Comparison of ENCODE assay signal across 11 mouse cellular contexts in genomic region chr12:17621487-17621888, GRCm38 (mm10).
DNase-seq lines count a peak whose midpoint lies in the region; ATAC-seq lines count a peak whose summit lies in the region.
"Had no signal": no experiment of that assay in that cellular context is flagged by ENCODE, and none has a peak within 500 bp of the region (broad histone marks: within the 10 kb centered on the region; RNA-seq: fewer than 3 reads in every experiment).

No protein-coding gene starts in this region.

- no peaks in the 10 kb centered on the region for H3K9me3 ChIP-seq in hindbrain, embryonic 15.5 days
- H3K9me3 ChIP-seq in midbrain, embryonic 15.5 days, result no peaks in the 10 kb centered on the region
- H3K9me3 ChIP-seq: embryonic facial prominence, embryonic 12.5 days; liver, embryonic 15.5 days had no signal

- 29% methylated on average over 6 of the region's 6 CpGs for WGBS in hindbrain, embryonic 15.5 days
- 15% methylated on average over 6 of the region's 6 CpGs for WGBS in midbrain, embryonic 15.5 days

- H3K9ac ChIP-seq in hindbrain, embryonic 15.5 days, result no peak overlapping the region
- H3K9ac ChIP-seq in midbrain, embryonic 15.5 days, result no peak overlapping the region
- H3K9ac ChIP-seq: embryonic facial prominence, embryonic 12.5 days; liver, embryonic 15.5 days had no signal

- ATAC-seq in hindbrain, embryonic 15.5 days (ENCODE audit: low FRiP score, low read depth), result peak; percentile 43; the same call in 1 of the 2 replicates
- ATAC-seq in midbrain, embryonic 15.5 days (replicated peaks), result 0 out of 2 replicates have a peak, but pooled peaks have one; percentile 11
- ATAC-seq in granulocyte monocyte progenitor cell, adult 5-6 weeks (replicated peaks; ENCODE audit: poor library complexity, severe bottlenecking), result no peak

- peaks cover 3% of the 10 kb centered on the region; the same call in 1 of the 2 replicates for H3K4me1 ChIP-seq in hindbrain, embryonic 15.5 days (replicated peaks)
- peaks cover 5% of the 10 kb centered on the region for H3K4me1 ChIP-seq in midbrain, embryonic 15.5 days
- H3K4me1 ChIP-seq: embryonic facial prominence, embryonic 12.5 days; liver, embryonic 15.5 days had no signal

- no peak overlapping the region for H3K4me2 ChIP-seq in hindbrain, embryonic 15.5 days
- no peak overlapping the region for H3K4me2 ChIP-seq in midbrain, embryonic 15.5 days
- H3K4me2 ChIP-seq: embryonic facial prominence, embryonic 12.5 days; liver, embryonic 15.5 days had no signal

- no peak overlapping the region for H3K4me3 ChIP-seq in hindbrain, embryonic 15.5 days
- H3K4me3 ChIP-seq in midbrain, embryonic 15.5 days, result no peak overlapping the region
- H3K4me3 ChIP-seq: embryonic facial prominence, embryonic 12.5 days; liver, embryonic 15.5 days had no signal

- H3K27ac ChIP-seq in hindbrain, embryonic 15.5 days (replicated peaks), result peak overlapping the region; percentile 32; the same call in 1 of the 2 replicates
- no peak overlapping the region for H3K27ac ChIP-seq in midbrain, embryonic 15.5 days
- H3K27ac ChIP-seq: embryonic facial prominence, embryonic 12.5 days; liver, embryonic 15.5 days had no signal

- peak; percentile 53 for DNase-seq in brain, adult 2 months (ENCODE audit: low read depth, low spot score)
- DNase-seq in embryo, embryonic 11 days, result peak; percentile 21
- no peak for DNase-seq in heart, postnatal 36 days
- DNase-seq in thymus, postnatal 36 days, result no peak
- DNase-seq: gastrocnemius, postnatal 25 days; layer of hippocampus, postnatal 36 days had no signal

- H3K36me3 ChIP-seq in hindbrain, embryonic 15.5 days, result no peaks in the 10 kb centered on the region
- no peaks in the 10 kb centered on the region for H3K36me3 ChIP-seq in midbrain, embryonic 15.5 days (replicated peaks)
- H3K36me3 ChIP-seq: embryonic facial prominence, embryonic 12.5 days; liver, embryonic 15.5 days had no signal

- intact Hi-C loops in heart, postnatal 36 days (cut with DNase I), result no loop called here

- H3K27me3 ChIP-seq in hindbrain, embryonic 15.5 days, result no peaks in the 10 kb centered on the region
- H3K27me3 ChIP-seq in midbrain, embryonic 15.5 days (replicated peaks), result no peaks in the 10 kb centered on the region
- H3K27me3 ChIP-seq: embryonic facial prominence, embryonic 12.5 days; liver, embryonic 15.5 days had no signal

Comparison
In these comparisons a context has a peak if more than half of its experiments do, and no peak if none do; other contexts are left out.
1. DNase-seq: peak in brain, adult 2 months (single experiment) and embryo, embryonic 11 days (single experiment); none in heart, postnatal 36 days (0 of 2) and thymus, postnatal 36 days (0 of 2).